ENCODE assay signal across 19 mouse cellular contexts in genomic region chrX:164233380-164233779, GRCm38 (mm10). TPM values are rescaled to one million over a fixed set of nuclear protein-coding genes. Genes with fewer than 3 reads are reported as not detected.
DNase-seq lines count a peak whose midpoint lies in the region; ATAC-seq and TF ChIP-seq lines count a peak whose summit lies in the region.
"Had no signal": no experiment of that assay in that cellular context is flagged by ENCODE, and none has a peak within 500 bp of the region (broad histone marks: within the 10 kb centered on the region; RNA-seq: fewer than 3 reads in every experiment).

No protein-coding gene starts in this region.

- TF ChIP-seq CTCF in lung, adult 2 months (IDR thresholded peaks at IDR 0.05; ENCODE audit: insufficient read depth, low read length): no peak

- no peak overlapping the region for H3K9ac ChIP-seq in forebrain, embryonic 14.5 days (ENCODE audit: low read length)
- no peak overlapping the region for H3K9ac ChIP-seq in forebrain, embryonic 13.5 days
- H3K9ac ChIP-seq in lung, embryonic 16.5 days (ENCODE audit: low read length): no peak overlapping the region
- no peak overlapping the region for H3K9ac ChIP-seq in neural tube, embryonic 15.5 days (replicated peaks)
- H3K9ac ChIP-seq: neural tube, embryonic 13.5 days had no signal

- ATAC-seq in forebrain, embryonic 14.5 days: no peak
- no peak for ATAC-seq in forebrain, embryonic 13.5 days
- no peak for ATAC-seq in lung, embryonic 16.5 days (ENCODE audit: low read depth)
- ATAC-seq in neural tube, embryonic 15.5 days (ENCODE audit: low FRiP score): no peak
- ATAC-seq: CD4-positive, CD25-positive, alpha-beta regulatory T cell, adult 4 months had no signal

- DNase-seq in forebrain, embryonic 14.5 days (ENCODE audit: low spot score): peak; percentile 1
- no peak for DNase-seq in lung, adult 2 months
- peak; percentile 22 to 30 for DNase-seq in kidney, postnatal 36 days
- no peak for DNase-seq in layer of hippocampus, adult 18-20 months (ENCODE audit: low spot score in 2 of 2)
- DNase-seq in gastrocnemius, postnatal 10 days: no peak
- DNase-seq: adrenal gland, adult 8-10 months; cerebellum, adult 11-12 months; cerebellum, postnatal 25 days; heart, adult 2 months; right cerebral cortex, postnatal 25 days; thymus, postnatal 14 days had no signal

- no peaks in the 10 kb centered on the region for H3K36me3 ChIP-seq in forebrain, embryonic 14.5 days (ENCODE audit: control insufficient read depth, insufficient read depth, low read length)
- H3K36me3 ChIP-seq in forebrain, embryonic 13.5 days (ENCODE audit: poor library complexity, severe bottlenecking): no peaks in the 10 kb centered on the region
- no peaks in the 10 kb centered on the region for H3K36me3 ChIP-seq in lung, embryonic 16.5 days (ENCODE audit: control insufficient read depth, insufficient read depth, low read length)
- H3K36me3 ChIP-seq in neural tube, embryonic 15.5 days: no peaks in the 10 kb centered on the region
- H3K36me3 ChIP-seq: G1E; neural tube, embryonic 13.5 days had no signal

- no peak overlapping the region for H3K4me3 ChIP-seq in forebrain, embryonic 14.5 days (ENCODE audit: low read depth, low read length)
- no peak overlapping the region for H3K4me3 ChIP-seq in forebrain, embryonic 13.5 days
- H3K4me3 ChIP-seq in lung, embryonic 16.5 days (ENCODE audit: low read length): no peak overlapping the region
- H3K4me3 ChIP-seq in lung, adult 2 months (replicated peaks; ENCODE audit: extremely low read depth, low read depth, low read length): no peak overlapping the region
- no peak overlapping the region for H3K4me3 ChIP-seq in neural tube, embryonic 15.5 days (replicated peaks)
- H3K4me3 ChIP-seq: heart, adult 2 months; neural tube, embryonic 13.5 days had no signal

- 64% methylated on average over 8 of the region's 8 CpGs for WGBS in forebrain, embryonic 14.5 days
- WGBS in forebrain, embryonic 13.5 days: 55% methylated on average over 8 of the region's 8 CpGs
- 44% methylated on average over 8 of the region's 8 CpGs for WGBS in lung, embryonic 16.5 days
- WGBS in lung, adult 2 months: 42% methylated on average over 8 of the region's 8 CpGs
- 60% methylated on average over 8 of the region's 8 CpGs for WGBS in neural tube, embryonic 15.5 days

- TF ChIP-seq POLR2A in lung, adult 2 months (IDR thresholded peaks at IDR 0.05; ENCODE audit: borderline replicate concordance, extremely low read depth, low read depth, low read length): no peak

- H3K4me1 ChIP-seq in forebrain, embryonic 14.5 days (ENCODE audit: control insufficient read depth, insufficient read depth, low read length): no peaks in the 10 kb centered on the region
- H3K4me1 ChIP-seq in forebrain, embryonic 13.5 days: no peaks in the 10 kb centered on the region
- H3K4me1 ChIP-seq in lung, embryonic 16.5 days (replicated peaks; ENCODE audit: control insufficient read depth, insufficient read depth, low read length): 0 out of 2 replicates have a peak, but pooled peaks cover 2% of the 10 kb centered on the region
- no peaks in the 10 kb centered on the region for H3K4me1 ChIP-seq in lung, adult 2 months (ENCODE audit: control insufficient read depth, insufficient read depth, low read length)
- H3K4me1 ChIP-seq in neural tube, embryonic 15.5 days: no peaks in the 10 kb centered on the region
- H3K4me1 ChIP-seq: neural tube, embryonic 13.5 days had no signal

- H3K4me2 ChIP-seq in forebrain, embryonic 14.5 days (ENCODE audit: low read length): no peak overlapping the region
- no peak overlapping the region for H3K4me2 ChIP-seq in forebrain, embryonic 13.5 days
- no peak overlapping the region for H3K4me2 ChIP-seq in lung, embryonic 16.5 days (ENCODE audit: low read depth, low read length)
- H3K4me2 ChIP-seq in neural tube, embryonic 15.5 days: no peak overlapping the region
- H3K4me2 ChIP-seq: midbrain, embryonic 11.5 days; neural tube, embryonic 13.5 days had no signal

- H3K27me3 ChIP-seq in forebrain, embryonic 14.5 days (replicated peaks; ENCODE audit: control insufficient read depth, insufficient read depth, low read length): no peaks in the 10 kb centered on the region
- H3K27me3 ChIP-seq in forebrain, embryonic 13.5 days: no peaks in the 10 kb centered on the region
- H3K27me3 ChIP-seq in lung, embryonic 16.5 days (ENCODE audit: control insufficient read depth, insufficient read depth, low read depth, low read length): no peaks in the 10 kb centered on the region
- H3K27me3 ChIP-seq in neural tube, embryonic 15.5 days (replicated peaks): no peaks in the 10 kb centered on the region; the same call in 1 of the 2 replicates
- H3K27me3 ChIP-seq: neural tube, embryonic 13.5 days had no signal

- no peak overlapping the region for H3K27ac ChIP-seq in forebrain, embryonic 14.5 days (ENCODE audit: low read depth, low read length)
- no peak overlapping the region for H3K27ac ChIP-seq in forebrain, embryonic 13.5 days
- H3K27ac ChIP-seq in lung, embryonic 16.5 days (ENCODE audit: low read length): peak overlapping the region; percentile 59
- H3K27ac ChIP-seq in neural tube, embryonic 15.5 days (replicated peaks): no peak overlapping the region
- H3K27ac ChIP-seq: heart, adult 2 months; macrophage; neural tube, embryonic 13.5 days had no signal

- H3K9me3 ChIP-seq in forebrain, embryonic 14.5 days (replicated peaks; ENCODE audit: control insufficient read depth, low read length): no peaks in the 10 kb centered on the region
- H3K9me3 ChIP-seq in forebrain, embryonic 13.5 days (replicated peaks): no peaks in the 10 kb centered on the region
- H3K9me3 ChIP-seq in lung, embryonic 16.5 days (ENCODE audit: control insufficient read depth, low read length): no peaks in the 10 kb centered on the region
- H3K9me3 ChIP-seq in neural tube, embryonic 15.5 days (replicated peaks): no peaks in the 10 kb centered on the region
- H3K9me3 ChIP-seq: G1E; neural tube, embryonic 13.5 days had no signal

RNA-seq across cellular contexts. Expression of gene Bmx, which starts 24.6 kb away (rescaled TPM):
- polyA plus RNA-seq in forebrain, embryonic 14.5 days (2014; fragmentation: Nextera tagmentation; extraction: Ambion mirVana): 0.22 and 0.27 TPM in 2 replicates
- polyA plus RNA-seq in forebrain, embryonic 13.5 days (2015; fragmentation: Nextera tagmentation; extraction: Ambion mirVana): 0.05 and 0.17 TPM in 2 replicates
- polyA plus RNA-seq in lung, embryonic 16.5 days (2015; fragmentation: Nextera tagmentation; extraction: Ambion mirVana): 1.3 and 1.6 TPM in 2 replicates
- polyA plus RNA-seq in lung, adult 2 months (2012; rRNA removed): 1.4 and 2.7 TPM in 2 replicates
- total RNA-seq in layer of hippocampus, adult 18-20 months (2021): under 1 TPM; 0.56 to 0.67 TPM
- 0.12 and 0.31 TPM in 2 replicates for polyA plus RNA-seq in neural tube, embryonic 15.5 days (2015; fragmentation: Nextera tagmentation; extraction: Ambion mirVana)
- under 1 TPM; 0.75 to 0.86 TPM for total RNA-seq in gastrocnemius, postnatal 10 days (2021)
- polyA plus RNA-seq: CD4-positive, CD25-positive, alpha-beta regulatory T cell, adult 4 months; G1E had no signal

RNA-seq across cellular contexts. Expression of gene Pir, which starts 35.8 kb away (rescaled TPM):
- 3.9 and 4.3 TPM in 2 replicates for polyA plus RNA-seq in forebrain, embryonic 14.5 days (2014; fragmentation: Nextera tagmentation; extraction: Ambion mirVana)
- polyA plus RNA-seq in forebrain, embryonic 13.5 days (2015; fragmentation: Nextera tagmentation; extraction: Ambion mirVana): 3.8 and 4.1 TPM in 2 replicates
- 17.1 and 17.7 TPM in 2 replicates for polyA plus RNA-seq in lung, embryonic 16.5 days (2015; fragmentation: Nextera tagmentation; extraction: Ambion mirVana)
- 11.1 and 11.9 TPM in 2 replicates for polyA plus RNA-seq in lung, adult 2 months (2012; rRNA removed)
- 1 to 10 TPM; 6.6 to 7.8 TPM for total RNA-seq in layer of hippocampus, adult 18-20 months (2021)
- 3.0 and 7.0 TPM in 2 replicates for polyA plus RNA-seq in neural tube, embryonic 15.5 days (2015; fragmentation: Nextera tagmentation; extraction: Ambion mirVana)
- 1 to 10 TPM; 2.6 to 2.7 TPM for total RNA-seq in gastrocnemius, postnatal 10 days (2021)
- polyA plus RNA-seq: CD4-positive, CD25-positive, alpha-beta regulatory T cell, adult 4 months; G1E had no signal

Comparison
In these comparisons a context has a peak if more than half of its experiments do, and no peak if none do; other contexts are left out.
1. DNase-seq: peak in forebrain, embryonic 14.5 days (single experiment) and kidney, postnatal 36 days (2 of 2); none in lung, adult 2 months (single experiment), layer of hippocampus, adult 18-20 months (0 of 2) and gastrocnemius, postnatal 10 days (single experiment).